Mouse (Mus musculus) MEL (cell line): ENCODE results near the gene Bag3. TPM values are rescaled to one million over a fixed set of nuclear protein-coding genes. Genes with fewer than 3 reads are reported as not detected.

Experiments
- DNase-seq: peaks from one replicate; pipeline ENCODE4 v3.0.0; 2011; ENCODE audit warnings: low read depth, low spot score
- H3K27ac ChIP-seq: 2 replicates; pipeline ENCODE4 v1.5.1; 2012; ENCODE audit warnings: low read depth, mild to moderate bottlenecking, control low read depth, low read length, moderate library complexity; ENCODE audit not compliant: control insufficient read depth
- H3K27me3 ChIP-seq, 2 experiments: fragments of 150-350 bp in 1 of 2; sonication (generic) in 1 of 2; 2 replicates each; pipeline ENCODE4 v1.6.1; 2012; ENCODE audit warnings: low read length in 2 of 2, mild to moderate bottlenecking in 2 of 2, improper control_type of control experiment in 1 of 2, moderate library complexity in 1 of 2; ENCODE audit not compliant: insufficient read depth in 2 of 2, control insufficient read depth in 1 of 2
- H3K36me3 ChIP-seq, 2 experiments: 2 replicates each; pipeline ENCODE4 v1.6.1; 2012 to 2014; ENCODE audit warnings: low read length in 2 of 2, improper control_type of control experiment in 1 of 2, inconsistent platforms in 1 of 2, mild to moderate bottlenecking in 1 of 2; ENCODE audit not compliant: insufficient read depth in 2 of 2, control insufficient read depth in 1 of 2
- H3K4me1 ChIP-seq, 2 experiments: fragments of 150-350 bp in 1 of 2; sonication (generic) in 1 of 2; 2 replicates each; pipeline ENCODE4 v1.6.1; 2012; ENCODE audit warnings: low read length in 2 of 2, improper control_type of control experiment in 1 of 2, mild to moderate bottlenecking in 1 of 2; ENCODE audit not compliant: insufficient read depth in 2 of 2, control insufficient read depth in 1 of 2
- H3K4me3 ChIP-seq, 2 experiments: fragments of 150-350 bp in 1 of 2; sonication (generic) in 1 of 2; 2 replicates each; pipeline ENCODE4 v1.5.1; 2012; ENCODE audit warnings: low read depth in 2 of 2, low read length in 2 of 2, mild to moderate bottlenecking in 2 of 2, moderate library complexity in 2 of 2, control low read depth in 1 of 2, improper control_type of control experiment in 1 of 2; ENCODE audit not compliant: control insufficient read depth in 1 of 2, insufficient read depth in 1 of 2
- H3K79me2 ChIP-seq: 2 replicates; pipeline ENCODE4 v1.6.1; 2012; ENCODE audit warnings: mild to moderate bottlenecking, low read length, moderate library complexity; ENCODE audit not compliant: control insufficient read depth, poor library complexity, insufficient read depth
- H3K9ac ChIP-seq: 2 replicates; pipeline ENCODE4 v1.6.1; 2012; ENCODE audit warnings: low read depth, mild to moderate bottlenecking, control low read depth, low read length, moderate library complexity; ENCODE audit not compliant: control insufficient read depth, poor library complexity, severe bottlenecking
- H3K9me3 ChIP-seq: fragments of 150-350 bp; sonication (generic); replicated peaks from 2 replicates; pipeline ENCODE4 v1.6.1; 2012; ENCODE audit warnings: mild to moderate bottlenecking, low read length, improper control_type of control experiment, moderate library complexity; ENCODE audit not compliant: insufficient read depth
- CHD2 ChIP-seq: IDR thresholded peaks from 2 replicates; pipeline ENCODE4 v1.6.1; 2011; ENCODE audit warnings: low read length, improper control_type of control experiment
- CTCF ChIP-seq, 3 experiments: IDR thresholded peaks in 2 of 3; conservative IDR thresholded peaks in 1 of 3; 2 replicates each; pipeline ENCODE4 v1.5.1; 2011 to 2012; ENCODE audit warnings: low read length in 3 of 3, low read depth in 2 of 3, mild to moderate bottlenecking in 2 of 3, improper control_type of control experiment in 1 of 3, inconsistent platforms in 1 of 3, mixed read lengths in 1 of 3, moderate library complexity in 1 of 3; ENCODE audit not compliant: control insufficient read depth in 1 of 3, insufficient read depth in 1 of 3, poor library complexity in 1 of 3, severe bottlenecking in 1 of 3
- GABPA ChIP-seq: IDR thresholded peaks from 2 replicates; pipeline ENCODE4 v1.6.1; 2012; ENCODE audit warnings: low read depth, mild to moderate bottlenecking, inconsistent platforms, low read length, improper control_type of control experiment, moderate library complexity
- MAFK ChIP-seq: IDR thresholded peaks from 2 replicates; pipeline ENCODE4 v1.6.1; 2011; ENCODE audit warnings: low read depth, mild to moderate bottlenecking, low read length, improper control_type of control experiment, borderline replicate concordance
- MAZ ChIP-seq: IDR thresholded peaks from 2 replicates; pipeline ENCODE4 v1.6.1; 2012; ENCODE audit warnings: low read depth, mild to moderate bottlenecking, inconsistent platforms, low read length, improper control_type of control experiment
- MEF2A ChIP-seq: IDR thresholded peaks from 2 replicates; pipeline ENCODE4 v1.6.1; 2014; ENCODE audit warnings: low read depth, mild to moderate bottlenecking, inconsistent platforms, low read length, improper control_type of control experiment; ENCODE audit not compliant: poor library complexity, insufficient replicate concordance, severe bottlenecking; ENCODE audit errors: extremely low read depth
- MYB ChIP-seq: IDR thresholded peaks from 2 replicates; pipeline ENCODE4 v1.6.1; 2011; ENCODE audit warnings: mild to moderate bottlenecking, low read depth, low read length, improper control_type of control experiment
- MYC ChIP-seq: IDR thresholded peaks from 2 replicates; pipeline ENCODE4 v1.6.1; 2011; ENCODE audit warnings: low read depth, mild to moderate bottlenecking, low read length, improper control_type of control experiment, moderate library complexity
- NRF1 ChIP-seq: IDR thresholded peaks from 2 replicates; pipeline ENCODE4 v1.6.1; 2014; ENCODE audit warnings: low read depth, mild to moderate bottlenecking, inconsistent platforms, low read length, improper control_type of control experiment, moderate library complexity; ENCODE audit not compliant: poor library complexity, insufficient read depth, severe bottlenecking
- POLR2A ChIP-seq, 2 experiments: IDR thresholded peaks; 2 replicates each; pipeline ENCODE4 v1.6.1; 2011 to 2012; ENCODE audit warnings: low read length in 2 of 2, mild to moderate bottlenecking in 2 of 2, control low read depth in 1 of 2, improper control_type of control experiment in 1 of 2, low read depth in 1 of 2, moderate library complexity in 1 of 2; ENCODE audit not compliant: control insufficient read depth in 1 of 2, insufficient read depth in 1 of 2, poor library complexity in 1 of 2
- POLR2AphosphoS2 ChIP-seq: IDR thresholded peaks from 2 replicates; pipeline ENCODE4 v1.6.1; 2011; ENCODE audit warnings: low read length, improper control_type of control experiment
- POLR2AphosphoS5 ChIP-seq: IDR thresholded peaks from 2 replicates; pipeline ENCODE4 v1.6.1; 2012; ENCODE audit warnings: low read depth, borderline replicate concordance, mild to moderate bottlenecking, inconsistent platforms, low read length, moderate library complexity, mixed read lengths
- TBP ChIP-seq: IDR thresholded peaks from 2 replicates; pipeline ENCODE4 v1.8.0; 2011; ENCODE audit warnings: low read depth, low read length, improper control_type of control experiment
- TCF12 ChIP-seq: IDR thresholded peaks from 2 replicates; pipeline ENCODE4 v1.6.1; 2014; ENCODE audit warnings: low read depth, mild to moderate bottlenecking, inconsistent platforms, low read length, improper control_type of control experiment, moderate library complexity
- USF2 ChIP-seq, 2 experiments: IDR thresholded peaks; 2 replicates each; pipeline ENCODE4 v1.6.1; 2011 to 2012; ENCODE audit warnings: improper control_type of control experiment in 2 of 2, low read length in 2 of 2, borderline replicate concordance in 1 of 2, inconsistent platforms in 1 of 2, low read depth in 1 of 2, mild to moderate bottlenecking in 1 of 2; ENCODE audit not compliant: insufficient read depth in 1 of 2
- ZC3H11A ChIP-seq: IDR thresholded peaks from 2 replicates; pipeline ENCODE4 v1.6.1; 2012; ENCODE audit warnings: low read depth, mild to moderate bottlenecking, inconsistent platforms, low read length, improper control_type of control experiment
- polyA plus RNA-seq, 2 experiments: library from polyadenylated mRNA; stranded (reverse) in 1 of 2; unstranded in 1 of 2; fragments of >175 nt in 1 of 2; fragments of >200 nt in 1 of 2; gene quantifications; 2 replicates each; pipeline versions ENCODE4 v1.2.1 to v1.2.4; 2012; ENCODE audit warnings: low replicate concordance in 2 of 2, low read depth in 1 of 2; ENCODE audit not compliant: insufficient read length in 2 of 2, insufficient read depth in 1 of 2, missing spikeins in 1 of 2
- total RNA-seq: library from RNA; depleted of rRNA; stranded (reverse); fragments of 300-350 nt; gene quantifications from 2 replicates; pipeline ENCODE4 v1.2.3, GENCODE M21; 2012

The Bag3 gene
- total and polyA plus RNA-seq, 3 experiments = 5.1 to 13.4 TPM; not detected in 1

DNA sequence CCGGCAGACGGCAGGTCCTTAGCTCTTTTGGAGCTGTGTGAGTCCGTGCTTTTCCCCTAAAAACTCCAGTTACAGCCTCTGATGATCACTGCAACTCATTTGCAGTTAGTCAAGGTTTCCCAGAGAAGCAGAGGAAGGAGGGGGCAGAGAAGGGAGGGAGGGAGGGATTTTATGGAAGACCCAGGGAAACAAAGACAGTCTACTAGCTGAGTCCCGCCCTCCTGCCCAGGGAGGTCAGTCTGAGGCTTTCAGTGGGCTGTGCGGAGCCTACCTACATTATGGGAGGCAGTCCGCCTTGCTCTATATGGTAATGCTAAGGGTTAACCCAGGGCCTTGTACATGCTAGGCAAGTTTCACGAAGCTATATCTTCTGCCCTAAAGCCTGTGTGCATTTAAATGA lies 9.9 kb upstream of the Bag3 start:
- no peak for TF ChIP-seq TBP
- no peak for TF ChIP-seq USF2 (IDR thresholded peaks at IDR 0.05; ENCODE audit: borderline replicate concordance in 1 of 2, insufficient read depth in 1 of 2, low read depth in 1 of 2, low read length in 2 of 2)
- TF ChIP-seq GABPA = no peak
- TF ChIP-seq MYC = no peak
- TF ChIP-seq MAZ = no peak
- TF ChIP-seq TCF12 = no peak
- TF ChIP-seq POLR2AphosphoS2 = no peak
- TF ChIP-seq CHD2 = no peak
- no peak for TF ChIP-seq MYB
- no peak for TF ChIP-seq CTCF (IDR thresholded peaks at IDR 0.05 in 2 of 3, conservative IDR thresholded peaks at IDR 0.05 in 1 of 3; ENCODE audit: control insufficient read depth in 1 of 3, insufficient read depth in 1 of 3, low read depth in 2 of 3, low read length in 3 of 3, poor library complexity in 1 of 3, severe bottlenecking in 1 of 3)
- TF ChIP-seq POLR2A (IDR thresholded peaks at IDR 0.05; ENCODE audit: control insufficient read depth in 1 of 2, insufficient read depth in 1 of 2, low read depth in 1 of 2, low read length in 2 of 2, poor library complexity in 1 of 2) = no peak
- no peak for TF ChIP-seq POLR2AphosphoS5
- TF ChIP-seq MEF2A = no peak
- TF ChIP-seq NRF1 = no peak
- no peak for TF ChIP-seq MAFK
- Histone ChIP-seq H3K4me3 (no peak overlapping the region), H3K27me3 (peaks cover 0 to 4% of the 10 kb centered on the region in 2 experiments; a peak in 1 of 4 replicates), H3K79me2 (no peaks in the 10 kb centered on the region), H3K36me3 (peaks cover 0 to 2% of the 10 kb centered on the region in 2 experiments; a peak in 2 of 4 replicates), H3K4me1 (peaks cover 3 to 16% of the 10 kb centered on the region in 2 experiments; a peak in 3 of 4 replicates), H3K9ac (no peak overlapping the region), H3K27ac (no peak overlapping the region), H3K9me3 (no peaks in the 10 kb centered on the region)
- DNase-seq = no peak

DNA sequence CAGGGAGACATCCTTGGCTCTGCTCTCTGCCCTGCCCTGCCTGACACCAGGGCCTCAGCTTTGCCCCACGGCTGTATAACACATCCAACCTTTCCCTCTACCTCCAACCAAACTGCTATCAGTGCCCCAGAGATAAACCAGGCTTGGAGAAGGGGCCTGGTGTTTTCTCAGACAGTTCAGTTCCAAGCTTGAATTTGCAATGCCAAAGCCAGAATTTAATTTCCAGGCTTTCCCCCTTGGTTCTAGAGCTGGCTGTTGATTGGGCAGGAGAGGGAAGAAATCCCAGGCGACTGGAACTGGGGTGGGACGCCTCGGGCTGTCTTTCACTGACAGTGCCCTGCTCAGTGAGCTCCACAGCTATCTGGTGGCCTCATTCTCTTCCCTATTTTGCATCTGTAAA lies 9.1 kb upstream of the Bag3 start:
- Histone ChIP-seq H3K27ac (no peak overlapping the region), H3K36me3 (peaks cover 0 to 2% of the 10 kb centered on the region in 2 experiments; a peak in 2 of 4 replicates), H3K4me3 (no peak overlapping the region), H3K9me3 (no peaks in the 10 kb centered on the region), H3K4me1 (peaks cover 3 to 16% of the 10 kb centered on the region in 2 experiments; a peak in 3 of 4 replicates)
- TF ChIP-seq ZC3H11A = no peak
- TF ChIP-seq USF2 (IDR thresholded peaks at IDR 0.05; ENCODE audit: borderline replicate concordance in 1 of 2, insufficient read depth in 1 of 2, low read depth in 1 of 2, low read length in 2 of 2) = no peak
- TF ChIP-seq TBP = no peak
- no peak for TF ChIP-seq MYB
- TF ChIP-seq, all 39 proteins: peak for 0
- DNase-seq = no peak
- Histone ChIP-seq H3K27me3 (peaks cover 0 to 4% of the 10 kb centered on the region in 2 experiments; a peak in 1 of 4 replicates), H3K79me2 (no peaks in the 10 kb centered on the region), H3K9ac (no peak overlapping the region)
